Mouse (Mus musculus): ENCODE measurements around the gene Tpx2.

Tpx2 gene

DNA sequence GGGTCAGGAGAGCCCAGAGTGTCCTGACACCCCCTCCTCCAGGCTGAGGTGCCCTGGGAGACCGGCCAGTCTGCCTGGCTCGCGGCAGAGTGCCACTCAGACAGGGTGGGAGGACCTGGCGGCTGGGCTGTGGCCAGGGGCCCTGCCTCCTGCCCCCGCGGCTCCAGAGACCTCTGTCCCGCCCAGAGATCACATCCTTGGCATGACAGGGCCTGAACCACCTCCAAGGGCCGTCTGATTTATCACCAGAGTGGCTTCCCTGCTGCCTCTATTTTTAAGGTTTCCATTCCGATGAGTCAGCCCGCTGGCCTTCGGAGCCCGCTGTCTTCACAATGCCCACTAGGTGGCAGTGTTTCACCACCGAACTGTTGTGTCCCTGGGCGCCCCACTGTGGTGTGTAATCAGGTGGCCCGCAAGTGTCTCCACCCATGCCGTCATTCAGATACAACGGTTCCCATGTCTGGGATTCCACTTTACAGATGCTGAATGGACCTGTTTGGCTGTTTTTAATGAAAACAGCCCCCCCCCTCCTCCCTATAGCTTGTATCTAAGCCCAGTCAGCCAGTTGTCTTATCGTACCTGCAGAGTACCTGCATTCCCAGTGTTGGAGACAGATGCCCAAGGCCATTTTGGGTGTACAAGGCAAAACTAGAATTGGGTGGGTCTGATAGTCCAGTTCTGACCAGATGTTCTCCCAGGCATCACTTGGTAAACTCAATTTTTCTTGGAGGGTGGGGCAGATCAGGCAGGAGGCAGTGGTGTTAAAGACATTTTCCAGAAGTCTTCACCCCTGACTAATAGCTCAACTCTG, 66.8 kb downstream of the Tpx2 start:
- peak; percentile 79 for DNase-seq (ENCODE audit: low read depth, low spot score)

DNA sequence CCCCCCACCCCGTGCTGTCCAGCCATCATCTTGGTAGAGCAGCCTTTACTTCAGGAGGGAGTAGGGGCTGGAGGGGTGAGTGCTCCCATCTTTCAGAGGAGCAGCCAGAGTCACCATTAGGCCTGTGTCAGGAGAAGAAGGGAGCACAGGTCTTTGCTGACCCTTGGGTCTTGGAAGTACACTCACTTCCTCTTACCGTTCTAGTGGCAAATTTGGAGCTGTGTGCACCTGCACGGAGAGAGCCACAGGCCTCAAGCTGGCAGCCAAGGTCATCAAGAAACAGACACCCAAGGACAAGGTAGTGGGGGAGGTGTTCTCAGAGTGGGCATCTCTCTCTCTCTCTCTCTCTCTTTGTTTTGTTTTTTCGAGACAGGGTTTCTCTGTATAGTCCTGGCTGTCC, 67.7 kb downstream of the Tpx2 start:
- DNase-seq (ENCODE audit: low read depth, low spot score), result peak; percentile 52

DNA sequence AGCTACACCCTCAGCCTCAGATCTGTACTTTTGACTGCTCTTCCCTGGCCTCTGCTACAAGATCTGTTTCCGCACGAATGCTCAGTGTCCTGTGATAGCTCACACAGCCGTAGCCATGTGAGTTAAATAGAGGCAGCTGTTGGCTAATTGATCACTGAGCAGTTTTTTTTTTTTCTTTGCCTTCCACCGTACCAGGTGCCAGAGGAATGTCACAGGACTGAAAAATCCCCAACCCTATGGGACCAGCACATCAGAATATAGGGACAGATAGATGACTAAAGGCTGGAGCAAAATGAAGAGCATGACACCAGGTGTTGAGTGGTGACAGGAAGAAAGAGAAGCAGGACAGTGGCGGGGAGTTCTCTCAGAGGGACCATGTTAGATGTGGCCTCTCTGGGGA, 68.3 kb downstream of the Tpx2 start:
- peak; percentile 17 for DNase-seq (ENCODE audit: low read depth, low spot score)

DNA sequence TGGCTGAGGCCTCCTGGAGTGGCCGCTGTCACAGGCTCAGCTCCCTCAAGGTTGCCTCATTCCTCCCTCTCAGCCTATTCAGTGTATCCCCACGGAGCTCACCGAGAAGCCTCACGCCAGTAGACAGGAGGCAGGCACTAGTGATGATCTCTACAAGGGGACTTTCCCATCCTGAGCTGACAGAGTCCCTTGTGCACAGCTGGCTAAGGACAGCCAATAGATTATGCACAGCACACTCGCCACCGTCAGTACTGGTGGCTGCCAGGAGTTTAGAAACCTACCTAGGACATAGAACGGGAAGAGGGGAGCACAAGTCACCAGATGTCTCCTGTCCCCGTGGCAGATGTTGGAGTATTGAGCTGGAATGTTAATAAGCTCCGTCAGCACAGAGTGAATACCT, 69.9 kb downstream of the Tpx2 start:
- peak; percentile 18 for DNase-seq (ENCODE audit: low read depth, low spot score)

DNA sequence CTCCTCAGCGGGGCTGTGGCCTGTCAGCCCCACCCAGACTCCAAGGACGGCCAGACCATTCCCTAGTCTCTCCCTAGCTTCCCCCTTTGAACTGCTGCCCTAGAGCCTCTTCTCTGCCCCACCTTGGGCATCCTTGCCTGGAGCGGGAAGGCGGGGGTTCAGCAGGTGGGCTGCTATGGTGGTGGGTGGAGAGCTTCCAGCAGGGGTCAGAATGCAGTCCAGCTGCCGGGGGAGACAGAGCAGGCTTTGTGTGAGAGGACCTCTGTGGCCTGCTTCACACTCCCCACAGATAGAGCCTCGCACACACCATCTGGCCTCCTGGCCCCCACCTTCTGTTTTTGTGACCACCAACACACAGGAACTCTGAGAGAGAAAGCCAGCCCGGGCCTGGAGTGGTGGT, 74.6 kb downstream of the Tpx2 start:
- DNase-seq (ENCODE audit: low read depth, low spot score), result no peak

DNA sequence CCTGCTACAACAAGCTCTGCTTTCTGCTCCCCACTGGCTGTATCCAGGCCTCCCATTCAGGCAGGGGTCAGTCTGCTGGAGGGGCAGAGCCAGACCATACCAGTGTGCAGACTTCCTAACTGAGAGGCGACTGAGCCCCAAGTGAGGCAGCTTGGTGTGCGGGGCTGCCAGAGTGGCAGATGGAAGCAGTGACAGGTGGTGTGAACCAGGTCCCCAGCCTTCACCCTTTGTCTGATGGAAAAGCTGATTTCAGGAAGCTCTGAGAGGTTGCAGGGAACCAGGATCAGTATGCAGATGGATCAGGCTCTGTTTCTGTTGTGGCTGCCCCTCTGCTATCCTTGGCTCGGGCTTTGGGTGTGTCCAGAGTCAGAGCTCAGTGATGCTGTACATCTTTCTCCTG, 75.9 kb downstream of the Tpx2 start:
- DNase-seq (ENCODE audit: low read depth, low spot score), result no peak

DNA sequence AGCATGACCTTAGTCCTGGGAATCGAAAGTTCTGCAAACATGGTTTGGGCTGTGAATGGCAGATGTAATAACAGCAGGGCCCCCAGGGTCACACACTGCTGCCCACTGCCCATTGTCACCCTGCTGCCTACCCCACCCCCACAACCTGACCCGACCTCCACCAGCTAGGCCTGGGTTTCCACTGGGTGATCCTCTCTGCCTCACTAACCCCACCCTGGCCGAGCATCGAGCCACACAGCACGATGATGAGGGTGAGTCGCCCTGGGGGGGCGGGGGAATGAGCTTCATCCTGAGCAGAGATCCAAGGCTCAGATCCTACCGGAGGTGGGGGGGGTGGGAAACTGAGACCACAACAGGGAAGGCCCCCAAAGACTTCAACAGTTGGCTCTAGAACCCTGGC, 76.4 kb downstream of the Tpx2 start:
- no peak for DNase-seq (ENCODE audit: low read depth, low spot score)

DNA sequence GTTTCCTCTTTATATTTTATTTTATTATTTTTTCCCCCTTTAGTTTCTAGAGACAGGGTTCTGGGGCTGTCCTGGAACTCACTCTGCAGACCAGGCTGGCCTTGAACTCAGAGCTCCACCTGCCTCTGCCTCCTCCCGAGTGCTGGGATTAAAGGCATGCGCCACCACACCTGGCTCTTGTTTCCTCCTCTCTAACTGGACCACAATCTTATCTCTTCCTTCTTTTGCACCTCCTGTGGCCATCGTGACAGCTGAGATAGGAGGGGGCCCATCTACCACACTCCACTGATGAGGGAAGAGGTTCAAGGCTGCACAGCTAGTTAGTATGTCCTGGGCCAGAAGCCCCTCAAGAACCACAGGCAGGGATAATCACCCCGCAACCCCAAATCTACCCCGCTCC, 76.8 kb downstream of the Tpx2 start:
- DNase-seq (ENCODE audit: low read depth, low spot score), result no peak

DNA sequence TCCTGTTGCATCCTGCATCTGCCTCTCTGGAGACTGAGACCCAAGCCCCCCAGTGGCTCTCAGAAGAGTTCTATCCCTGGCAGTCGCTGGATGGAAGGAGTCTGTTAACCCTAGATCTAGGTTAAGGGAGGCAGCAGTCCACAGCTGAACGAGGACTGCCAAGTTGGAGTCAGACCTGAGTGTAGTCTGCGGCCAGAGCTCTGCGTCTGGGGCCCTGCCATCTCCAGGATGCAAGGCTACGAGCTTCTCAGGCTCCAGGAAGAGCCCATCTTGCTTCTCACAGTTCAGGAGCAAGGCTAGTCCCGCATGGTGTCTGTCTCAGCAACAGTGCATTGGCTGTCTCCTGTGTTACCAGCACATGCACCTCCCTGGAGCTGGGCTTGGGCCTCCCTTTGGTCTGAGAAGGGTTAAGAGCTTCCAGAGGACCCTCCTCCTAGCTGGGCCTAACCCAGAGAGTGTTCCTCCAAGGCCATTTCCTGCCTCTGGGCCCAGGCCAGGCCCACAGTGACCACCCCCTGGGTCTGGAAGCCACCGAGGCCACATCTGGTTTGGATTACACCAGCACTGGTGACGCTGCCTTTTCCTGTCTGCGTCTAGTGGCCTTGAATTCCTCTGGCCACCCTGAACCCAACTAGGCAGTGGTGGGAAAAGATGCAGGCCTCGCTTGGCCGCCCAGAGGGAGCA, 77.6 kb downstream of the Tpx2 start:
- no peak for DNase-seq (ENCODE audit: low read depth, low spot score)

DNA sequence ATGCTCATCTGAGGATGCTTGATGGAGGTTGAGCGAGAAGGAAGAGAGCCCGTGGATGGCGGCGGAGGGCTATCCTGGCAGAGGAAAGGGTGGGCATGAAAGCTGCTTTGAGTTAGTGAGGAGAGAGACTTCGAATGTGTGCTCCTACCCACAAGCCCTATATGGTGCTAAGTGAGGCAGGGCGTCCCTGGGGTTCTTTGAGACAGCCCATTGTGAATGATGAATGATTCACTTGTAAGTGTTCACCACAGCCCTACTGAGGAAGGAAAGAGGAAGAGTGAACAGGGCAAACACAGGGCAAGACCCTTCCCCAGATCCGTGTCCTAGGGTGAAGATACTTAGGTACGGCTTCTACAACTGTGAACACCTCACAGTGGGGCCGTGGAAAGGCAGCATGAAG, 79.1 kb downstream of the Tpx2 start:
- DNase-seq (ENCODE audit: low read depth, low spot score), result no peak

DNA sequence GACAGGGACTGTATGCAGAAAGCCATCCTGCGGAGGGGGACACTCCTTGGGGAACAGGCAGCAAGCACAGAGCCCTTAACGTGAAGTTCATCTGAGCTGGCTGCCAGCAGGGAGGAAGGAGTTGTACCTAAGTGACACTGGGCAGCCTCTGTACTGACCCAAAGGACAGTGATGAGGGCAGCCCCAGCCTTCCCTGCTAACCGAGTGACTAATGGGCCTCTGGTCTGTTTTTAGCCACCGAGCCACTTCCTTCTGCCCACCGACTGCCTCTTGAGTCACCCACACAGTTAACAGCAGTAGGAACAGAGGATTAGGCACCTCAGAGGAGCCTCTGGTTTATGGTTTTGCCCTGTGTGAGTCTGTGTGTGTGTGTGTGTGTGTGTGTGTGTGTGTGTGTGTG, 79.6 kb downstream of the Tpx2 start:
- no peak for DNase-seq (ENCODE audit: low read depth, low spot score)

DNA sequence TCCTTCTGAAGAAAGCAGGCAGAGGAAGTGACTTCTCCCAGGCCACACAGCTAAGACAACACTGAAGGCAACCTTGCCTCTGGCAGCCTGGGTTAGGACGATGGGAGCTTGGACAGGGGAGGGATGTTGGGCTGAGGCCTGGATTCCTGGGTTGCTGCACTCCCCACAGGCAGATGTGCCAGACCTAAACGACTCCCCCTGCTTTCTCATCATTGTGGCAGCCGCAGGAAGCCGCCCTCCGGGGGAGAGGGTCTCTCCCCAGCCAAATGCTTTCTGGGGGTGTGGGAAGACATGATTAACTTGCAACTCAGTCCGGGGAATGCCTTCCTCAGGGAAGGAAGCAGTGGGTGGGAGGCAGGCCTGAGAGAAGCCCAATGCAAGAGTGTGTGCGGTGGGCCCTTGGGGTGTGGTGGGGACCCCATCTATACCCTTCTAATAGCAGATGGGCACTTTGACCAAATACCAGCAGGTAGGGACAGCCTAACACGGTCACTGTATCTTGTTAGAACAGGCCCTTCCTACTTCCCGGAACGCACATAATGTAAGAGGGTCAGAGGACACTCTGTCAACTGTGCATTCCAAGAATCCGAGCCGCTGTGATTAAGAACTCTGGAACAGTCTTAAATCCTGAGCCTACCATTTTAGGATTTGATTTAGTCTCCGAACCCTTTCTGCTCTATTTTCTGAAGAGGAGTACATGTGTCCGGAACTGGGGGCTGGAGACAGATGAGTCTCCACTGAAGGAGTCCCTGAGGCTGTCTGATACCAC, 80.6 kb downstream of the Tpx2 start:
- DNase-seq (ENCODE audit: low read depth, low spot score), result no peak

DNA sequence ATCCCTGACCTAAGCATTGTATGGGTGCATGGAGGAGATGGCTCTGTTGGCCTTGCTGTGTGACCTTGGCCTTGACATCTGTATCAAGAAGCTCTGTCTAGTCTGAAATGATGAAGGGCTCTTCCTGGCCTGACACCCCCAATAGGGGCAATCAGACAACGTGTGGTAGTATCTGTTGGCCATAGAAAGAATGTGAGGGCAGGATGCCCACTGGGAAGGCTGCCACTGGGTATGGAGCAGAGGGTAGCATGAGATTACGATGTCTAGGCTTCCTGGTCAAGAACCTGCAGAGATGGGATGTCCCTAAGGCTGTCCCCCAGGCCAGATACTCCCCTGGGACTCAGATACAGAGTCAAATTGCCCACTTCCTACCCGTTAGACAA, 81.2 kb downstream of the Tpx2 start:
- no peak for DNase-seq (ENCODE audit: low read depth, low spot score)

DNA sequence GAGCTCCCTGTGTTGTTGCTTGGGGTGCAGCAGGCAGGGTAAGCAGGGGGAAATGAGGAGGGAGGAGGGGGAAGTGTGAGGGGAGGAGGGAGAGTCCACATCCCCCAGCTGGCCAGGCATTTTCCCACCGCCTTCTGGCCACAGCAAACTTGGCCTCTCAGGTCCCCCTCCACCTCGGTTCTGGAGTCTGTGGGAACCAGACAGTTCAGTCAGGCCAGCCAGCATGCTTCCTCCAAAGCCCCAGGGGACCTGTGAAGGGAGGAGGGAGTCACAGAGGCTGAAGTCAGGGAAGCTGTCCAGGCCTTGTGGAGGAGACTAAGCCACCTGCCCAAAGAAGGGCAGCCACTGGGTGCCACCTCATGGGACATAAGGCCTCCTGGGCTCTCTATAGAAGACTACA, 82.5 kb downstream of the Tpx2 start:
- DNase-seq (ENCODE audit: low read depth, low spot score), result no peak

DNA sequence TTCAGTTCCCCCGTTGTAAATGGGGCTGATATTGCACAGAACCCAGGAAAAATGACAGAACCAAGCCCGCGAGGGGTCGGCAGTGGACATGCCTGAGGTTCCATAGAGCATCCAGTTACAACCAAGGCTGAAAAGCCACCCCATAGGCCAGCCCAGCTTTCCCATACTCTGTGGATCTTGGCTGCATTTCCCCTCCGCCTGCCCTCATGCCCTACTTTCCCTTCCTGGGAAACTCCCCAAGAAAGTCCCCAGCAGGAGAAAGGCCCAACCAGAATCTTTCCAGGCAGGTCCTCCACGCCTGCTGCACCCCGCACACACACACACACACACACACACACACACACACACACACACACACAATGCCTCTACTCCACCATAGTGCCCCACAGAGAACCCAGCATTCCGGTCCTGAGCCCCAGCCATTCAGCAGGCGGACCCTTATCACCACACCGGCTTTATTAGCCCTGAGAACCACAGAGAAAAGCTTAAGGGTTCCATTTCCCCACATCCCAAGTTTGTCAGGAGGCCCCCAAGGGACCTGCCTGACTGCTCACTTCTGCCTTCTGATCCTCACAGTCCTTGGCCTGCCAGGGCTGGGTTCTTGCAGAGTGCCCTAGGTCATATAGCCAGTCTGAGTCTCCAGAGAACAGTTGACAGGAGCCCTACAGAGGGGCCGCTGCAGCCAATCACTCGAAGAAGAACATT, 83.8 kb downstream of the Tpx2 start:
- DNase-seq (ENCODE audit: low read depth, low spot score), result no peak

DNA sequence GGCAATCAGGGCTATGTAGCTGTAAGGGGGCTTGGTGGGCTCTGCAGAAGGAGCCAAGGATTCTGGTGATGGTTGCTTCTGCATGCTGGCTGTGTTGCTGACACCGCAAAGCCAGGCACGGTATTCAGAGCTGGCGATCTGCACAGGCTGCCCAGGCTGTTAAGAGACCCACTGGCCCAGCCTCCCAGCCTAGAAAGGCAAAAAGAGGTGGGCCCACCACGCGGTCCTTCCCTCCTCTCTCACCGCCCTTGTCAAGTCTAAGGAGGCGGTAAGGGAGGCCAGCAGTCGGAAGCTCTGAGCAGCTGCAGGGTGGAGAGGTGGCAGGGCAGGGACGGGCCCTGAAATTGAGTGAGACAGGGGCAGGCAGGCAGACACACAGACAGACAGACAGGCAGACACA, 85.3 kb downstream of the Tpx2 start, which contains the start of gene Foxs1:
Gene Foxs1, minus strand, starts transcription at position 161 of the 400 bp plus-strand sequence.
- no peak for DNase-seq (ENCODE audit: low read depth, low spot score)

DNA sequence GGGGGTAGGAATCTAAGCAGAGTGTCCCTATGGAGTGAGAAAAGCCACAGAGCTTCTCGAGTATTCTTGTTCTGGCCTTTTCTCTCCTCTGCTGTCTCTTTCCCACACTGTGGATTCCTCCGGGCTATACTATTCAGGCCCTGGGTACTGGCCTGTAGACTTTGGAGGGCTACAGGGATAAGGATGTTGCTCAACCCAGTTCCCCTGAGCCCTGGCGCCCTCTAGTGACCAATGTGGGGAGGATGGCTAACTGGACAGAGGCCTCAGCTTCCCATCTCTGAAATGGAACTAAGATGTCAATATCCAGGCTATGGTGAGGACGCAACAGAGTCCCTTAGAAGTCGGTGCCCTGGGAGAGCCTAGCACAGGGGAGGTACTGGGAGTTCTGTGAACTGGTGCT, 85.8 kb downstream of the Tpx2 start:
- DNase-seq (ENCODE audit: low read depth, low spot score), result peak; percentile 61

DNA sequence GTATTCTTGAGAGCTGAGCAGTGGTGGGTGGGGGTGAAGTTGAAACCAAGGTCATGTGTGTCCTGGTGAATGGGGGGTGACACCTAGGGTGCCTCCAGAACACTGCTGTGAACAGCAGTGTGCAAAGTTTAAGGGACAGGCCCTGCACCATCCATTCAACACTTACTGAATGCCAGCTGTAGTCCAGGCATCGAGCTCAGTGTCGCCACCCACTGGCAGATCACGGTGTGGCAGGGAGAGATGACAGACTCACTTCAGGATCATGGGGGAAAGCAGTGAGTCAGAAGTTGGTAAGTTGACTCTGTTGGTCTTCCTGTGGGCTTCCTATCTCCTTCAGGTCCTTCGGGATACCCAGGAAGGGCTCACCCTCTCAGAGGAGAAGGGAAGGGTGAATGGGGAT, 92.1 kb downstream of the Tpx2 start:
- peak; percentile 54 for DNase-seq (ENCODE audit: low read depth, low spot score)

DNA sequence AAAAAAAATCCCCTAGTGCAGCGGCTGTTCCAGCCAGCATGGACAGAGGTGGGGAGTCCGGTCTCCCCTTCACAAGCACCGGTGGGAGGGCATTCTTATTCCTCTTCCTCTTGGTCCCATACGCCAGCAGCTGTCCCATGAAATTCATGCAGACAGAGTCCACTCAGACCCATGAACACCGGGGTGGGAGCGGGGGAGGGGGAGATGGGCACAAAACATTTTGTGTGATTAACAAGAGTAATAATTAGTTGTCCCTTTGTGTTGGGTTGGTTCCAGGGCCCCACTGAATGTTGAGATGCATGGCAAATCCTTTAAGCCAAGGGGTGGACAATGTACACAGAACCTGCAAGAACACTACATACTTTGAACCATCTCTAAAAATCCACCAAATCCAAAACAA, 93.3 kb downstream of the Tpx2 start:
- DNase-seq (ENCODE audit: low read depth, low spot score), result no peak

DNA sequence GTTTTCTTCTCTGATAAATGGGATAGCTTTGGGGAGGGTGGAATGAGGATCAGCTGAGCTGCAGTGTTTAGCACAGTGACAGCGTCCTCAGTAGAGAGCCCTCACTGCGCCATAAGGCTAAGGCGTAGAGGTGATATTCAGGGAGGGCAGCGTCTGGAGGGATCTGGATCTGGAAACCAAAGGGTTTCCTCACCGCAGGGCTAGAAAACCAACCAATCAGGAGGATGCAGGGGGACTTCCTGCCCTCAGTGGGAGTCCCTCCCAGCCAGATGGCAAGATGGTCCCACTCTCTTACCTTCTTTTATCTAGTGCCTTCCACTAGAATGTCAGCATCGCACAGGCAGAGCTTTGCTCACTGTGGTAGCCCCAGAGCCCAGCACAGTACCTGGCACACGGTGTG, 94.0 kb downstream of the Tpx2 start:
- DNase-seq (ENCODE audit: low read depth, low spot score), result no peak

DNA sequence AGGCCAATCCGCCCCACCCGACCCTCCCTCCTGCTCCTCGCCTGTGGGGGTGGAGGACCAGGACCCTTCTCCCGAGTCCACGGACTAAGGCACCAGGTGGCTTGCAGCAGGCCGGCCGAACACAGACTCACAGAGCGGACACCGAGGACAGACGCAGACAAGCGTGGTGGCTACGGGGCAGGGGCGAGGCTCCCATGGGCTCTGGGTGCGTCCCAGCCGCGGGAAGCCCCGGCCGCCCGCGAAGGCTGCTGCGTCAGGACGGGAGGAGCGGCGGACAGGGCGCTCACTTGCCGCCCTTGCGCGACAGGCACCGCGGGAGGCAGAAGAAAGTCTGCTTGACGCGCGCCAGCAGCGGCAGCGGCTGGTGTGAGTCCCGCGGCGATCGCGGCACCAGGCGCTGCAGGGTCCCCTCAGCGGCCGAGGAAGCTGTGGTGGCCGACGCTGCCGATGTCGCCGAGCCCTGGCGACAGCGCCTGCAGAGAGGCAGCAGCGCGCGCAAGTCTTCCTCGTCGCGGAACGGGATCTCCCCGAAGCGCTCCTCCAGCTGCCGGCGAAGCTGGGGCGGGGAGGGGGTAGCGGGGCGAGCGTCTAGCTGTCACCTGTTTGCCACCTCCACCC, 95.2 kb downstream of the Tpx2 start:
- DNase-seq (ENCODE audit: low read depth, low spot score), result no peak

DNA sequence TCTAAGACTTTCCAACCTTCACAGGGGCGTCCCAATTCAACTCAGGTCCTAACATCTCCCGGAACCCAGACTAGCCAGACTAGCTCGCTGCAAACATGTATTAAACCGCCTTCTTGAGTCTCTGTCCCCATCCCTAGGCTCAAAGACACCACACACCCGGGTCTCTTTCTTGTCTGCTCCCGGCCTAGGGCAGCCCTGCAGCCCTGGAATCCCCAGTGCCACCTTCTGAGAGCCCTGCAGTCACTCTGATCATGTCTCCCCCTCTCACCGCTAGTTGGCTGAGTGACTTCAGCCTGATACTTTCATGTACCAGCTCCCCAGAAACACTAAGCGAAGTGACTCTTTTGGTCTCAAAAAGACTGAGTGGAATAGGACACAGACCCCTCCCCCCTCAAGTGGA, 95.8 kb downstream of the Tpx2 start:
- no peak for DNase-seq (ENCODE audit: low read depth, low spot score)
